Mouse (Mus musculus) liver, embryonic 16.5 days (tissue): Measurements from ENCODE around the gene Zdhhc19. TPM values are rescaled to one million over a fixed set of nuclear protein-coding genes. Genes with fewer than 3 reads are reported as not detected.
A peak's percentile ranks its signal among the peaks of the same experiment; 100 is the strongest.

Experiments used
- ATAC-seq: fragments of 200-750 bp; cut with Nextera tagmentation; 2 replicates; pipeline ENCODE4 v1.8.0; 2017; ENCODE audit warnings: low read depth, mild to moderate bottlenecking, moderate number of reproducible peaks, moderate library complexity
- H3K27ac ChIP-seq: fragments of 300-500 bp; sonication (generic); 2 replicates; pipeline ENCODE4 v1.5.1; 2014; ENCODE audit warnings: mild to moderate bottlenecking, low read length
- H3K27me3 ChIP-seq: fragments of 300-500 bp; sonication (generic); 2 replicates; pipeline ENCODE4 v1.6.1; 2014; ENCODE audit warnings: low read depth, low read length, mixed read lengths; ENCODE audit not compliant: control insufficient read depth, insufficient read depth
- H3K36me3 ChIP-seq: fragments of 300-500 bp; sonication (generic); 2 replicates; pipeline ENCODE4 v1.6.1; 2014; ENCODE audit warnings: mild to moderate bottlenecking; ENCODE audit not compliant: control insufficient read depth, insufficient read depth
- H3K4me1 ChIP-seq: fragments of 300-500 bp; sonication (generic); 2 replicates; pipeline ENCODE4 v1.6.1; 2014; ENCODE audit warnings: low read depth, low read length, mixed read lengths; ENCODE audit not compliant: control insufficient read depth
- H3K4me2 ChIP-seq: fragments of 300-500 bp; sonication (generic); 2 replicates; pipeline ENCODE4 v1.6.1; 2014; ENCODE audit warnings: low read depth, low read length, mixed read lengths
- H3K4me3 ChIP-seq: fragments of 300-500 bp; sonication (generic); 2 replicates; pipeline ENCODE4 v1.5.1; 2014; ENCODE audit warnings: low read depth, mild to moderate bottlenecking, low read length
- H3K9ac ChIP-seq: fragments of 300-500 bp; sonication (generic); 2 replicates; pipeline ENCODE4 v1.6.1; 2014; ENCODE audit warnings: low read depth, low read length
- H3K9me3 ChIP-seq: fragments of 300-500 bp; sonication (generic); replicated peaks from 2 replicates; pipeline ENCODE4 v1.6.1; 2016; ENCODE audit warnings: low read length; ENCODE audit not compliant: control insufficient read depth
- WGBS: fragments of 180-500 bp; shearing (Covaris S2); extraction: QIAGEN DNeasy Blood & Tissue Kit; methylation state at CpG from one replicate; pipeline ENCODE4 v1.1.7; 2014; ENCODE audit not compliant: insufficient replicate concordance; 5-methylcytosine and 5-hydroxymethylcytosine counted together
- polyA plus RNA-seq: library from polyadenylated mRNA; unstranded; fragments of >200 nt; fragmentation: Nextera tagmentation; extraction: Ambion mirVana; gene quantifications from 2 replicates; pipeline ENCODE4 v1.2.1, GENCODE M21; 2015

The Zdhhc19 gene
- polyA plus RNA-seq, 1 experiment from 2014 or later = not detected

DNA sequence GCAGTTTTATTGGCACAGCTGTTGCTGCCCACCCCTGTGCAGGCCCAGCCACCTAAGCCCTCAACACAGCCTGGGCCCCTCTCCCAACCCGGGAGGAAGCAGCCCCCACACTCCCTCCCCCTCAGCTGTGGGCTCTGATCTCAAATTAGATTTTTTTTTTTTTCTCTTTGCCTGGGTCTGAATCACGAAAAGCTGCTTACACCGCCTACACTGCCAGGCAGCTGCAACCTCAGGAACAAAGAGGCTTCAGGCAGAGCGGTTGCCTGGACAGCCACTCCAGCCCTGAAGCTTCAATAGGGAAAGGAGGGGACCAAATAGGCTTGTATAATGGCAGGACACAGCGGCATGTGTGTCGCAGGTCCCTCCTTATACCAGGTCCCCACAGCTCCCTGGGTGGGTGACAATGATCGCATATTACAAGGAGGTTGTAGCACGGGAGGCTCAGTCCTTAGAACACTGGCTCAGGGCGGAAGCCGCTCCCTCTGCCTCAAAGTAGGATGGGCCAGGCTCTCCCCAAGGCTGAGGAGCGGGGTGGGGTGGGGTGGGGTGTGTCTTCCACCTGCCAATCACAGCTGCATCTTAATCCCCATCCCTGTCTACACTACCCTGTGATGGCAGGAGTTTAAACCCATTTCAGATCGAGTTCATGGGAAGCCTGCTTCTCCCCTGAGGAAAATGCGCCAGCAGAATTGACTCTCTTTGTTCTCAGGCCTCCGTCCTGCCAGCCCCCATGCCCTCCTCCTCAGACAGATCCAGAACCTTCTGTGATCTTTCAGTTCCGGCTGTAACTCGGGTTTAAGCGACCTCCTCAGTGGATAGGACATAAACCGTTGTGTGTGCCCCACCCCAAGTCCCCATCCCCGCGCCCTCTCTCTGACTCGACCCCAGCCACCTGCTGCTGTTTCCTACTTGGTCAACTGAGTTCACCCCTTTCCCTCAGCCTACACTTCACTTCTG, 20.2 kb downstream of the Zdhhc19 start:
- H3K4me1 ChIP-seq = peaks cover 79% of the 10 kb centered on the region
- H3K4me3 ChIP-seq = no peak overlapping the region
- 27% methylated on average over 21 of the region's 21 CpGs for WGBS
- no peaks in the 10 kb centered on the region for H3K9me3 ChIP-seq
- no peaks in the 10 kb centered on the region for H3K36me3 ChIP-seq
- ATAC-seq = peak; percentile 86
- peak overlapping the region; percentile 60 for H3K4me2 ChIP-seq
- no peaks in the 10 kb centered on the region for H3K27me3 ChIP-seq
- H3K9ac ChIP-seq = peak overlapping the region; percentile 55
- peak overlapping the region; percentile 83 for H3K27ac ChIP-seq

DNA sequence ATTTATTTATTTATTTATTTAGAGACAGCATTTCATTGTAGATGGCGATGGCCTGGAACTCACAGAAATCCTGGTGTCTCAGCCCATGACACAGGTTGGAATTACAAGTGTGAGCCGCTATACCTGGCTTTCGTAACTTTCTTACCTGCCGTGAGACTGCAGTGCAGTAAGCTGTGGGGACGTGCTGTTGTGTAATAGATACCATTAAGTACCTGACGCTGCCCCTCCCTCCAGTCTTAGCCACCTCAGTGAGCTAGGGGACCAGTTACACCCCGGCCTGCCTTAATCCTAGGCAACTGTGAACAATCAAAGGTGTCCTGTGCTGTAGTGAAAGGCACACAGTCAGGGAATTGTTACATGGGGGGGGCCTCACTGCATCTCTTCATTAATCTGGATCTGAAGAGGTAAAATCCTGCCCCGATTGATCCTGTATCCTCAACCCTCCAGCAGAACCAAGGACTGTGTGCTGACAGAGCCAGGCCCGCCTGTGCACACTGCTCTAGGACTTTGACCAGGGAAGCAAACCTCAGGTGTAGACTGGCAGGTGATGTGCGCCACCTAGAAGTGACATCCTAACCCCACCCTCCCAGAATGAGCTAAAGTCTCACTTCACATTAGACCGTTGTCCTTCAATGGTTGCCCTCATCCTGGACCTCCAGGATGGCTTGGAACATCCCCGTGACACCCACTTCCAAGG, 21.9 kb downstream of the Zdhhc19 start:
- Histone ChIP-seq H3K36me3 (no peaks in the 10 kb centered on the region), H3K4me2 (no peak overlapping the region), H3K4me1 (peaks cover 66% of the 10 kb centered on the region), H3K27me3 (no peaks in the 10 kb centered on the region), H3K27ac (no peak overlapping the region), H3K9ac (no peak overlapping the region), H3K9me3 (no peaks in the 10 kb centered on the region), H3K4me3 (no peak overlapping the region)
- 74% methylated on average over 12 of the region's 12 CpGs for WGBS
- no peak for ATAC-seq

DNA sequence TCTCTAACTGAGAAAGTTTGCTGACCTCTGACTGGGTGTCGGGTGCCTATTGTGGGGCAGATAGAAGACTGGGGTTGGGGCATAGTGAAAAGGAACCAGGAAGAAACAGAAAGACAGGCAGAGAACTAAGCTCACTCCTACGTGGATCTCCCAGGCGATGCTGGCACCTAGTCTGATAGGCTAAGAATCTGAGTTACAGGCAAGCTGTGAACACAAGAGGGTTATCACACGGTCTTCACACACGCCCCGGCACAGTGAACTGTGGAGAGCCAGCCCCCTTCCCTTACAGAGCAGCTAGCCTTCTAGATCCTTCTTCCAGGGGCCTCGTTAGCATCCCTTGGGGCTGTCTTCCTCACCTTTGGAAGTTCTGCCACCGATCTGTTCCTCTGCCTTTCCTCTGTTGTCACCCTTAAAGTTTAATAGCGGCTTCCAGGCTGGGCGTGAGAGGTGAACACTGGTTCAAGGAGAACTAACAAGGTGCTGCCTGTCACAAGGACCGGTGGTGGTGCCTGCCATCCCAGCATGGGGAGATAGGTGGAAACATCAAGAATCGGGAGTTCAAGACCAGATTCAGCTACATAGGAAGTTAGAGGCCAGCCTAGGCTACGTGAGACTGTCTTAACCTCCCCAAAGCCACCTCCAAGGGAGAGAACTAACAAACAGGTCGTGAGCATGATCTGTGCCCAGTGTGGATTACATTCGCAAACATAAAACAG, 23.7 kb downstream of the Zdhhc19 start:
- WGBS = 39% methylated on average over 15 of the region's 15 CpGs
- Histone ChIP-seq H3K4me3 (no peak overlapping the region), H3K4me2 (peak overlapping the region; percentile 12; the same call in 1 of the 2 replicates), H3K27ac (peak overlapping the region; percentile 82), H3K4me1 (peaks cover 53% of the 10 kb centered on the region), H3K9me3 (no peaks in the 10 kb centered on the region), H3K36me3 (no peaks in the 10 kb centered on the region), H3K27me3 (no peaks in the 10 kb centered on the region), H3K9ac (peak overlapping the region; percentile 41)
- ATAC-seq = peak; percentile 39; the same call in 1 of the 2 replicates

DNA sequence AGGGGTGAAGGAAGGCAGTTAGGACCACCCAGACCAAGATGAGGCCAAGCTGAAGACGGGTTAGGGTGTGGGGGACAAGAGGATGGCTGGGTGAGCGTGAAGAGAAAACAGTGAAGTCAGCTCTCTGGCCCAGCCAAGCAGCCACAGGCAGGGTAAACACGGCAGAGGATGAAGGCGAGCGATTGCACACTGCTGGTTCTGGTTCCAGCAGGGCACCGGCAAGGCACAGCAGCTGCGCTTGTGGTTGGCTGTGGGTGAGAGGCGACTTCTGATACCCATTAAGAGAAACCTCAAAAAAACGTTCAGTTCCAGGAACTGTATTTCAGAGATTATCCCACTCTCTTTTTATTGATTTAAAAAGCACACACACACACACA, 24.3 kb downstream of the Zdhhc19 start:
- peaks cover 51% of the 10 kb centered on the region for H3K4me1 ChIP-seq
- no peaks in the 10 kb centered on the region for H3K9me3 ChIP-seq
- peak overlapping the region; percentile 12 for H3K4me2 ChIP-seq
- ATAC-seq = peak; percentile 52
- H3K4me3 ChIP-seq = no peak overlapping the region
- WGBS = 9% methylated on average over 9 of the region's 9 CpGs
- H3K27me3 ChIP-seq = no peaks in the 10 kb centered on the region
- H3K36me3 ChIP-seq = no peaks in the 10 kb centered on the region
- H3K27ac ChIP-seq = peak overlapping the region; percentile 82
- peak overlapping the region; percentile 41 for H3K9ac ChIP-seq

DNA sequence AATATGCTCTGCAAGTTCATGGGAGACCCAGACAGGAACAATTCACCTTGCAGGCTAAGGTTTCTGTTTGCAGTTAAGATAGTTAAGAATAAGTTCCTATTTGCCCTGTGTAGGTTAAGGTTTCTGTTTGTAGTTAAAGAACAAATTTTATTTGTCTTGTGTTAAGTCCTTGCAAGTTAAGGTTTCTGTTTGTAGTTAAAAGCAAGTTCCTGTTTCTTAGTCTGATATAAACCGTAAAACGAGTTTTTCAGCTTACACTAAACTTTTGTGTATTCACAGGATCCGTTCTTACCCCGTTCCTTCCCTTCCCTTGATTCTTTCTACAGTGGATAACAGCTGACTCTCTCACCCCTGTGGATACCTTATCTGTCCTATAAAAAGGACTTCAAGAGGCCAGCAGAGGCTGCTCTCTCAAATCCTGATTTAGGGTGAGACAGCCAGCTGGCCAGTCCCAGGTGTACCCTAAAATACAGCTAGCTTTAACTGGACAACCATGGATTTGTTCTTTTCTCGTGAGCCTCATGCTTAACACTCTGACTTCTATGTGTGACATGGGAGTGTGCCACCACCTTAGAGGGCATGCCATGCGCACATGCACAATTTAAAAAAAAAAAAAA, 26.6 kb downstream of the Zdhhc19 start:
- 50% methylated on average over 6 of the region's 6 CpGs for WGBS

DNA sequence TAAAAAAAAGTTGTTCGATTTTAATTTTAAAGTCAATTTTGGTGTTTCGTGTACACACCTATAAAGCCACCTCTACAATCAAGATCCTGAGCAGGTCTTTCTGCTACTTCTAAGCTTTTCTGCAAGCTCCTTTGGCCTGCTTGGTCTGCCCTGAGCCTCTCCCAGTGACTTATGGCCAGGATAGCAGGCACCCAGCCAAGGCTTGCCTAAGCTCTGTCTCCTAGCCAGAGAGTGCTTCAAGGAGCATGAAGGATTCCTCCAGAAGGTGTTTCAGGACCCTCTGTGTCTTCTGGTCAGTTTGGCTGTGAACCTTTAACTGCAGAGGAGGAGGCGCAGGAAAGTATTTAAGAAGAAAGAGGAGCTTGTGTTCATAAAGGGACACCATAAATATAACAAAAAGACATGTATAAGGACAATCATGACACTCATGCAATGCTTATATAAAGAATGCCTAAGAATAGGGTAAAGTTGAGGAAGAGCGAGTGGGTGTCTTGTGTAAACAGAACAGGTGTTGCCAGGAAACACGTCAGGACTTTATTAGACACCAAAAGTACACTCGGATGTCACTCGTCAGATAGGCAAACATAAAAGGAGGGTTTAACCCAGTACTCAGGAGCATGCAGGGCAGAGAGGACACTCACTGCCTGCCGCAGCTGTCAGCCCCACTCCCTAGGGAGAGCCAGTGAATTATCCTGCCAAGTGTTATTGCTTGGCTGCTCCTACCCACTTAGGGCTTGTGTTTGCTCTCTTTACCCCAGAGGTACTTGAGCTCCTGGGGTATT, 27.6 kb downstream of the Zdhhc19 start:
- Histone ChIP-seq H3K9ac (no peak overlapping the region), H3K4me1 (peaks cover 38% of the 10 kb centered on the region), H3K36me3 (no peaks in the 10 kb centered on the region), H3K4me3 (no peak overlapping the region), H3K9me3 (no peaks in the 10 kb centered on the region), H3K27ac (peak overlapping the region; percentile 21; the same call in 1 of the 2 replicates), H3K4me2 (no peak overlapping the region), H3K27me3 (no peaks in the 10 kb centered on the region)
- WGBS = 71% methylated on average over 8 of the region's 8 CpGs
- ATAC-seq = peak; percentile 54

More for the DNA sequence above, 26.6 kb downstream of the Zdhhc19 start:
- Histone ChIP-seq H3K4me3 (no peak overlapping the region), H3K27me3 (no peaks in the 10 kb centered on the region), H3K4me2 (no peak overlapping the region), H3K4me1 (peaks cover 38% of the 10 kb centered on the region), H3K27ac (peak overlapping the region; percentile 27; the same call in 1 of the 2 replicates), H3K9me3 (no peaks in the 10 kb centered on the region), H3K36me3 (no peaks in the 10 kb centered on the region), H3K9ac (no peak overlapping the region)
- ATAC-seq = no peak

DNA sequence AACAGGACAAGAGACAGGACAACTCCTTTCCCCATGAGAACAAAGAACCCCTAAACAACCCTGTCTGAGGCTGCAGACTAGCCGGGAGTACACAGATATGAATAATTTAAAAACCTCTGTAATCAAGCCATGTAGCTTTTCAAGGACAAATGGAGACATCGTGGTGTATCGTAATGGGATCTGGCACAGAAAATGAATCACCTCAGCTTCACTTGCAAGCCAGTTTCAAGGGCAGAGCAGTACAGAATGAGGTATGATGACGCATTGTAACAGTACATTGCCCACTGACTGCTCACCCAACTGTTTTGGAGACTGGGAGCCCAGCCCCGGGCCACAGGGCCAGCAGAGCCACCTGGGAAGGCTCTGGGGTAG, 28.2 kb downstream of the Zdhhc19 start:
- peak overlapping the region; percentile 21; the same call in 1 of the 2 replicates for H3K27ac ChIP-seq
- H3K27me3 ChIP-seq = no peaks in the 10 kb centered on the region
- WGBS = 77% methylated on average over 5 of the region's 5 CpGs
- H3K4me2 ChIP-seq = no peak overlapping the region
- no peak overlapping the region for H3K4me3 ChIP-seq
- no peaks in the 10 kb centered on the region for H3K9me3 ChIP-seq
- H3K36me3 ChIP-seq = no peaks in the 10 kb centered on the region
- H3K4me1 ChIP-seq = peaks cover 36% of the 10 kb centered on the region
- no peak for ATAC-seq
- no peak overlapping the region for H3K9ac ChIP-seq

DNA sequence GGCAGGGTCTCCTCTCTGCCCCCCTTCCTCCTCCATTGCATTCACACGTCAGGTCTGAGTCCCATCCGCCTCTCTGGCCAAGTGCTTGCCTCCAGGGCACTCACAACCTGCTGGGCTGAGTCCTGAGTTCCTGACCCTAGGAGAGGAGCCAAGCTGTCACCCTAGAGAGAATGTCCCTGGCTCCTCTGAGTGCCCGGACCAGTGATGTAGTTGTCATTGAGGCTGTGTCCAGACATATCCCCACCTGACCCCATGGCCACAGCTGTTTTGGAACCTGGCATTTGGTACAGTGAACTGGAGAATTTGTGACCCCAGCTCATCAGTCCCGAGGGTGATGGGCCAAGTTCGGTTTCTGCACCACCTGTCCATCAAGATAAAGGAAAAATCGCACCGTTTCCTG, 30.8 kb downstream of the Zdhhc19 start:
- 33% methylated on average over 7 of the region's 7 CpGs for WGBS
- no peak overlapping the region for H3K4me2 ChIP-seq
- H3K27me3 ChIP-seq = no peaks in the 10 kb centered on the region
- no peak overlapping the region for H3K4me3 ChIP-seq
- no peaks in the 10 kb centered on the region for H3K9me3 ChIP-seq
- ATAC-seq = no peak
- H3K9ac ChIP-seq = no peak overlapping the region
- H3K36me3 ChIP-seq = no peaks in the 10 kb centered on the region
- peaks cover 17% of the 10 kb centered on the region for H3K4me1 ChIP-seq
- no peak overlapping the region for H3K27ac ChIP-seq
